Mouse (Mus musculus) layer of hippocampus, postnatal 36 days (tissue): ENCODE results near the gene Prrg2. TPM values are rescaled to one million over a fixed set of nuclear protein-coding genes. Genes with fewer than 3 reads are reported as not detected.

ENCODE experiments used
- DNase-seq, 2 experiments: peaks; one replicate each; pipeline ENCODE4 v3.0.0; 2022
- microRNA-seq, 2 experiments: library from miRNA; unstranded; fragments of <30 nt; microRNA quantifications; one replicate each; pipeline ENCODE4 v1.2.0; 2021
- total RNA-seq, 2 experiments: library from RNA; stranded (reverse); gene quantifications; 2 replicates each; pipeline ENCODE4 v1.2.3; 2021

The Prrg2 gene
- total RNA-seq, 2 experiments from 2014 or later: 5.5 to 6.1 TPM

DNA sequence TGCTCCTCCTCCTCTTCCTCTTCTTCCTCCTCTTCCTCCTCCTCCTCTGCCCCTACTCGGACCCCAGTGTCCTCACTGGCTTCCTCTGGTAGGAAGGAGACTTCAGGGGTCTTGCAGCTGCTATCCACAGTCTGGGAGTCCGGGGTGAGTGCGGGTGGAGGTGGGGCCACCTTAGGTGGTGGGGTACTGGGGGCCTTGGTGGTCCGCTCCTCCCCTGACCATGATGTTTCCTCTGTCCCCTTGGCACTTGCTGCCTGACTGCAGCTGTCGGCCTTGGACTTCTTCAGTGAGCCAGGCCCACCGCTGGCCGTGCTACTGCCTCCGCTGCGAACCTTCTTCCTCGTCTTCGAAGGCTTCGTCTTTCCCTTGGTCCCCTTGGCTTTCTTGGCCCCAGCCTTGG is 56.0 kb downstream of the Prrg2 start:
- no peak for DNase-seq

DNA sequence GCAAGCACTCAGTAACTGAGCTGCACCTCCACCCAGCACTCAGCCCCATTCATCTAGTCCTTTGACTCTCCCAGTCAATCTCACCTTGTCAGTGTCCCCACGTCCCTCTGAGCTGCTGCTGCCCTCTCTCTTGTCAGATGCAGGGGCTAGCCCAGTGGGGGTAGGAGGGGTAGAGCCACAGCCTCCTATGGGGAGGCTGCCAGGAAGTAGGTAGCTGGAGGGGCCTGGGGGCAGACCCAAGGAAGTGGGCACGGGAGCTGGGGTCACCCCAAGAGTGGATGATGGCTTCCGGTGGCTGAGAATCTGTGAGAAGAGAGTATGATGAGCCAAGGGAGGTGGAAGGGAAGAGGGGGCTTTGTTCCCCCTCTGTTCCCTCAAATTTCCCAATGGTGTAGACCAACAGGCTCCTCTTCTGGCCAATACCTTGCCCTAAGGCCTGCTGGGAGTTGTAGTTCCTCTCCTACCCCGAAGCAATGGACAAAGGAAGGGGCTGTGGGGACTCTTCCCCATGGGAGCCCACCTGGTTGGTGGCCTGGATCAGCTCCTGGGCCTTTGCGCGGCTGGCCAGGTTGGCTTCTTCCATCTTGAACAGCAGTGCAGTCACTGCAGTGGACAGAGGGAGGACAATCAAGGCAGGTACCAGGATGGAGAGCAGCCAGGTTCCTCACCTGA is 57.0 kb downstream of the Prrg2 start:
- no peak for DNase-seq

DNA sequence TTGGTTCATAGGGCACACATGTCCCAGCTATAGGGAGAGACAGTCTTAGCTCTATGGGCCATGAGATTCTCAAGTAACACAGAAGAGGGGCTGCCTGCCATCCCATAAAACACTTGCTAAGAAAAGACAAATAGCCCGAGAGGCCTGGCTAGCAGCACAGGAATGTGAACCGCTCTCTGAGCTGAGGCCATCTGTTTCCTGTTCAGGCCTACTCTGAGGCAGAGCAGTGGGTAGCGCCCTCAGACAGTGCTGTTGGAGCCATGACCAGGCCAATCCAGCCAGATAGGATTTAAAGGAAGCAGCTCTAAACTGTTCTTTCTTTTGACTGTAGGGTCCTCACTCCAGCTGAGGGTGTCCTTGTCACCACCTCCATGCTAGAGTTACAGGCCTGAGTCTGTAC is 57.9 kb downstream of the Prrg2 start:
- DNase-seq: no peak

Small RNAs within 50 kb of the gene (microRNA-seq; reads per million reads assigned to microRNA genes)
- 0.60 to 1.9 reads per million in 2 experiments for gene Mir7054

Other genes with a start within 250 kb of the Prrg2 start
- 10 to 100 TPM; 29.7 to 30.6 TPM for gene Nup62, start 246.6 kb downstream of the Prrg2 start, total RNA-seq
- gene Il4i1, start 246.3 kb downstream of the Prrg2 start, total RNA-seq: 1 to 10 TPM; 1.1 to 2.5 TPM
- gene Atf5, start 246.0 kb downstream of the Prrg2 start, total RNA-seq: 10 to 100 TPM; 26.3 to 28.9 TPM
- gene Akt1s1, start 213.7 kb downstream of the Prrg2 start, total RNA-seq: 10 to 100 TPM; 78.8 to 80.6 TPM
- 10 to 100 TPM; 63.7 to 64.6 TPM for gene Tbc1d17, start 213.6 kb downstream of the Prrg2 start, total RNA-seq
- gene Pnkp, start 205.5 kb downstream of the Prrg2 start, total RNA-seq: 10 to 100 TPM; 27.1 to 27.2 TPM
- gene Ptov1, start 192.9 kb downstream of the Prrg2 start, total RNA-seq: 100 to 1,000 TPM; 346 to 359 TPM
- 100 to 1,000 TPM in 1 of 2 experiments, 10 to 100 TPM in 1; 97.2 to 113 TPM for gene Med25, start 170.0 kb downstream of the Prrg2 start, total RNA-seq
- 10 to 100 TPM; 23.8 to 29.1 TPM for gene Fuz, start 166.6 kb downstream of the Prrg2 start, total RNA-seq
- gene Ap2a1, start 133.2 kb downstream of the Prrg2 start, total RNA-seq: 100 to 1,000 TPM; 295 to 305 TPM
- gene Tsks, start 119.5 kb downstream of the Prrg2 start, total RNA-seq: under 1 TPM; 0.87 to 0.88 TPM
- 100 to 1,000 TPM; 131 to 137 TPM for gene Cpt1c, start 87.8 kb downstream of the Prrg2 start, total RNA-seq
- gene Prmt1, start 76.1 kb downstream of the Prrg2 start, total RNA-seq: 100 to 1,000 TPM; 155 to 168 TPM
- gene Irf3, start 65.0 kb downstream of the Prrg2 start, total RNA-seq: 10 to 100 TPM; 45.9 to 51.0 TPM
- 1 to 10 TPM; 3.0 to 4.1 TPM for gene Bcl2l12, start 64.0 kb downstream of the Prrg2 start, total RNA-seq
- 100 to 1,000 TPM; 149 to 155 TPM for gene Scaf1, start 46.3 kb downstream of the Prrg2 start, total RNA-seq
- gene Rras, start 44.7 kb downstream of the Prrg2 start, total RNA-seq: 1 to 10 TPM; 9.7 TPM
- gene Prr12, start 9.8 kb downstream of the Prrg2 start, total RNA-seq: 10 to 100 TPM; 74.3 to 75.3 TPM
- 10 to 100 TPM; 51.0 to 51.3 TPM for gene Nosip, start 248 bp downstream of the Prrg2 start, total RNA-seq
- 1 to 10 TPM; 6.2 to 6.9 TPM for gene Rcn3, start 29.5 kb upstream of the Prrg2 start, total RNA-seq
- gene Fcgrt, start 41.2 kb upstream of the Prrg2 start, total RNA-seq: 10 to 100 TPM; 16.7 to 18.5 TPM
- gene Rps11, start 61.8 kb upstream of the Prrg2 start, total RNA-seq: 100 to 1,000 TPM; 408 to 432 TPM
- 100 to 1,000 TPM; 788 to 817 TPM for gene Rpl13a, start 66.1 kb upstream of the Prrg2 start, total RNA-seq
- gene Gm45713, start 73.6 kb upstream of the Prrg2 start, total RNA-seq: under 1 TPM in 1 of 2 experiments, not detected in 1; 0.50 TPM
- 10 to 100 TPM in 1 of 2 experiments, 1 to 10 TPM in 1; 7.0 to 10.1 TPM for gene Flt3l, start 73.8 kb upstream of the Prrg2 start, total RNA-seq
- 10 to 100 TPM; 44.5 to 46.8 TPM for gene Pih1d1, start 91.6 kb upstream of the Prrg2 start, total RNA-seq
- 10 to 100 TPM; 10.5 to 18.0 TPM for gene Aldh16a1, start 91.9 kb upstream of the Prrg2 start, total RNA-seq
- 1,000 to 10,000 TPM; 1,360 to 1,418 TPM for gene Slc17a7, start 101.3 kb upstream of the Prrg2 start, total RNA-seq
- gene Gfy, start 116.9 kb upstream of the Prrg2 start, total RNA-seq: under 1 TPM; 0.17 to 0.28 TPM
- gene Pth2, start 118.3 kb upstream of the Prrg2 start, total RNA-seq: not detected
- gene Ccdc155, start 142.2 kb upstream of the Prrg2 start, total RNA-seq: 1 to 10 TPM; 2.0 to 3.3 TPM
- gene Dkkl1, start 149.5 kb upstream of the Prrg2 start, total RNA-seq: 1 to 10 TPM; 1.4 to 2.3 TPM
- 1 to 10 TPM; 2.6 to 7.8 TPM for gene Tead2, start 153.1 kb upstream of the Prrg2 start, total RNA-seq
- gene Cd37, start 176.4 kb upstream of the Prrg2 start, total RNA-seq: 1 to 10 TPM; 1.9 to 4.8 TPM
- gene Slc6a16, start 178.4 kb upstream of the Prrg2 start, total RNA-seq: 1 to 10 TPM; 2.0 to 2.8 TPM
- not detected for gene Slc6a21, start 214.8 kb upstream of the Prrg2 start, total RNA-seq